Mouse (Mus musculus): ENCODE measurements around the gene Nfs1. TPM values are rescaled to one million over a fixed set of nuclear protein-coding genes. Genes with fewer than 3 reads are reported as not detected.
"Not testable (repeated sequence)": the region's sequence is repeated elsewhere in the genome, so short reads cannot be mapped to it uniquely, and the experiment has no call there.

The Nfs1 gene
- polyA plus RNA-seq, 1 experiment from 2014 or later: 29.7 TPM

DNA sequence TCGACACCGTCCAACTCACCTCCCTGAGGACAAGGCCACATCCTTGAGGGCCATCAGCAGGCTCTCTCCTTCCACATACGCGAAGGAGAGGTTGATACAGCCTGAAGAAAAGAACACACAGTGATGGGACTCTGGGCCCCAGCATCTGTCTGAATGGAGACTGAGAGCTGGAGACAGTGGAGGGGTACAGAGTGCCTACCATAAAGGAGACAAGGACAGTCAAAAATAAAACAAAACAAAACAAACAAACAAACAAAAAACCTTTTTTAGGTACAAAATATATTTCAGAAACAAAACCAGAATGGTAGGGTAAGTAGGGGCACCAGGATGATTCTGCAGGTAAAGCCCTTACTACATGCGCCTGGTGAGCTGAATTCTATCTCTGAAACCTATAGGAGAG is 17.0 kb downstream of the Nfs1 start, which contains the start of gene Gm28036:
Gene Gm28036 (minus strand): TSS at position 101 of the 400 bp plus-strand sequence.
- no peaks in the 10 kb centered on the region for H3K9me3 ChIP-seq (ENCODE audit: control insufficient read depth, low read length)
- DNase-seq (no peak), ATAC-seq (ENCODE audit: low FRiP score, low TSS enrichment) (no peak)
- no peak within 1 kb of the TSS for H3K27ac ChIP-seq (replicated peaks; ENCODE audit: low read depth, low read length)
- no peak within 1 kb of the TSS for H3K4me2 ChIP-seq (ENCODE audit: low read length)
- H3K9ac ChIP-seq (replicated peaks; ENCODE audit: low read length): no peak within 1 kb of the TSS
- no peaks in the 10 kb centered on the region for H3K4me1 ChIP-seq (ENCODE audit: control insufficient read depth, insufficient read depth, low read length)
- WGBS: 97% methylated on average over 5 of the region's 5 CpGs
- H3K27me3 ChIP-seq (ENCODE audit: control insufficient read depth, insufficient read depth, low read length): no peaks in the 10 kb centered on the region
- no peak within 1 kb of the TSS for H3K4me3 ChIP-seq (replicated peaks; ENCODE audit: low read depth, low read length)
- H3K36me3 ChIP-seq (ENCODE audit: control insufficient read depth, insufficient read depth, low read length): peaks cover 26% of the 10 kb centered on the region

DNA sequence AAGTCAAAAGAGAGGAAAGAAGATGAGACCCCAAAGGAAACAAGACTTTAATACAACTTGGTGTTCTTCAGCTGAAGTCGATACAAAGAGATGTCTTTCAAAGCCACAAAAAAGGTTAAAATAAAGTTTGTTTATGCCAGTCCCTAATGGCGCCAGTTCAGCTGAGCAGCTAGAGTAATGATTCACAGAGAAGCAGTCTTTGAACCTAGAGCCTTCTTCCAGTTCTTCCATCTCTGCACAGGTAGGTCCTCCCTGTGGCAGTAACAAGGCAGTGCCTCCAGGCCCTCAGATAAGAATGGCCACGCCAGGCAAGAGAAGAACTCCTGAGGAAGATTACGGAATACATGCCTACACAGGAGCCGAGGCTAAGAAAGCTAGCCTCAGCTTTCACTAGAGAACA is 20.3 kb downstream of the Nfs1 start:
- Histone ChIP-seq H3K4me2 (ENCODE audit: low read length) (no peak overlapping the region), H3K27ac (replicated peaks; ENCODE audit: low read depth, low read length) (no peak overlapping the region), H3K9ac (replicated peaks; ENCODE audit: low read length) (no peak overlapping the region), H3K4me1 (ENCODE audit: control insufficient read depth, insufficient read depth, low read length) (no peaks in the 10 kb centered on the region), H3K4me3 (replicated peaks; ENCODE audit: low read depth, low read length) (no peak overlapping the region), H3K9me3 (ENCODE audit: control insufficient read depth, low read length) (no peaks in the 10 kb centered on the region), H3K36me3 (ENCODE audit: control insufficient read depth, insufficient read depth, low read length) (peaks cover 23% of the 10 kb centered on the region), H3K27me3 (ENCODE audit: control insufficient read depth, insufficient read depth, low read length) (no peaks in the 10 kb centered on the region)
- WGBS: 96% methylated on average over 5 of the region's 5 CpGs
- ATAC-seq (ENCODE audit: low FRiP score, low TSS enrichment) (no peak), DNase-seq (no peak)

DNA sequence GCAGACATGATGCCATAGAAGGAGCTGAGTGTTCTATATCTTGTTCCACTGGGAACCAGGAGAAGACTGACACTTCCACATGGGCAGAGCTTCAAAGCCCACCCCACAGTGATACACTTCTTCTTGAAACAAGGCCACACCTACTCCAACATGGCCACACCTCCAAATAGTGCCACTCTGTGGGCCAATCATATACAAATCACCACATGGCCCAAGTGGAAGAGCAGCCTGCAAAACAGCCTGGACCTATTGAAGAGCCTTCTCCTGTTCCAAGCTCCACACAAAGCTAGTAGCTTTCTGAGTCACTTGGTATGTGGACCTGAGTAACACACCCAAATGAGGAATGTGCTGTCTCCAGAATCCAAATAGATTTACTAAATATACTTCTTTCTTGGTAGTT is 24.4 kb downstream of the Nfs1 start:
- Histone ChIP-seq H3K27ac (replicated peaks; ENCODE audit: low read depth, low read length) (no peak overlapping the region), H3K4me1 (ENCODE audit: control insufficient read depth, insufficient read depth, low read length) (no peaks in the 10 kb centered on the region), H3K9me3 (ENCODE audit: control insufficient read depth, low read length) (no peaks in the 10 kb centered on the region), H3K27me3 (ENCODE audit: control insufficient read depth, insufficient read depth, low read length) (no peaks in the 10 kb centered on the region), H3K36me3 (ENCODE audit: control insufficient read depth, insufficient read depth, low read length) (peaks cover 12% of the 10 kb centered on the region; the same call in 1 of the 2 replicates), H3K4me3 (replicated peaks; ENCODE audit: low read depth, low read length) (no peak overlapping the region), H3K4me2 (ENCODE audit: low read length) (no peak overlapping the region), H3K9ac (replicated peaks; ENCODE audit: low read length) (no peak overlapping the region)
- no peak for DNase-seq
- no peak for ATAC-seq (ENCODE audit: low FRiP score, low TSS enrichment)

DNA sequence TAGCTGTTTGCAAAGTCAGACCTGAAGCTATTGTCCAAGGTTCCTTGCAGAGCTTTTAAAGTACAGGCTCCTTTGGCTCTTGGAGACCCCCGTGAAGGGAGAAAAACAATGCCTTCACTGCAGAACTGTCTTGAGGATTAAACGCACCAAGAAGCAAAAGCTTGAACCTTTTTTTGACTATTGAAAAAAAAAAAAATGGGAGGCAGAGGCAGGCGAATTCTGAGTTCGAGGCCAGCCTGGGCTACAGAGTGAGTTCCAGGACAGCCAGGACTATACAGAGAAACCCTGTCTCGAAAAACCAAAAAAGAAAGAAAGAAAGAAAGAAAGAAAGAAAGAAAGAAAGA is 31.9 kb downstream of the Nfs1 start:
- not testable (repeated sequence) for H3K9me3 ChIP-seq (ENCODE audit: control insufficient read depth, low read length); H3K36me3 ChIP-seq (ENCODE audit: control insufficient read depth, insufficient read depth, low read length); DNase-seq; ATAC-seq (ENCODE audit: low FRiP score, low TSS enrichment); H3K27me3 ChIP-seq (ENCODE audit: control insufficient read depth, insufficient read depth, low read length)
- WGBS: 19% methylated on average over 5 of the region's 5 CpGs
- H3K4me2 ChIP-seq (ENCODE audit: low read length): peak overlapping the region; percentile 74
- H3K9ac ChIP-seq (replicated peaks; ENCODE audit: low read length): peak overlapping the region; percentile 96; the same call in 1 of the 2 replicates
- peak overlapping the region; percentile 92 for H3K27ac ChIP-seq (replicated peaks; ENCODE audit: low read depth, low read length)
- peak overlapping the region; percentile 97 for H3K4me3 ChIP-seq (replicated peaks; ENCODE audit: low read depth, low read length)
- H3K4me1 ChIP-seq (ENCODE audit: control insufficient read depth, insufficient read depth, low read length): peaks cover 16% of the 10 kb centered on the region

DNA sequence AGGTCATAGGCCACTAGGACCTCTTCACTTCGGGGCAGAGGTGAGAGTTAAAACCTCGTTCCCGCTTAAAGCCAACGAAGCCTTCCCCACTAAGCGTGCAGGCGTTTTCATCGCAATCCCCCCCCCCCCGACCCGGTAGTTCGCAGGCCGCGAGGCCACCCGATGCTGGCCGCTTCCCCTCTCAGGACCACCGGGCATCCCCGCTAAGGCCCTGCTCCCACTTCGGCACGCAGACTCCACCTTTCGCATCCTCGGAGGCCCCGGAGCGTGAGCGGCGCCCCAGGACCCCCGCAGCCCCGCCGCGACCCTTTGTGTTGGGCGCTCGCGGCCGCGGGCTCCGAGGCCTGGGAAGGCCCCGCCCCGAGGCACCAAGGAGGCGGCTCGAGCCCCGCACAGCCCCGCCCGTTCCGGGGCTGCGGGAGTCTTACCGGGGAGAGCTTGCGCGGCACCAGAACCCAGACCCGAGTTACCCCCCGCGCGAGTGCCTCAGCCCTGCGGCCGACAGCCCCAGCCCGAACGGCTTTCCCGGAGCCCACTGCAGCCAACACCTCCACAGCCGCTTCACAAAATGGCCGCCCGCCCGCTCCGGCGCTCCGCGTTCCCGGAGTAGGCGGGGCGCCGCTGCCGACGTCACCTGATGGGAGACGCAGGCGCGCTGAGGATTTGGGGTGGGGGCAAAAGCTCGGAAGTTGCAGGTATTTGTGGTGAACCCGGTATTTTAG is 32.5 kb downstream of the Nfs1 start, which contains the start of the genes Cpne1 and Rbm12:
Gene Cpne1 (minus strand): TSS at position 608 of the 722 bp plus-strand sequence.
Gene Rbm12 (minus strand): TSS at position 621 of the 722 bp plus-strand sequence.
- H3K27me3 ChIP-seq (ENCODE audit: control insufficient read depth, insufficient read depth, low read length): no peaks in the 10 kb centered on the region
- peak; percentile 92 for ATAC-seq (ENCODE audit: low FRiP score, low TSS enrichment)
- peak within 1 kb of the TSS; percentile 97 for H3K4me3 ChIP-seq (replicated peaks; ENCODE audit: low read depth, low read length)
- peak within 1 kb of the TSS; percentile 96 for H3K9ac ChIP-seq (replicated peaks; ENCODE audit: low read length)
- H3K4me1 ChIP-seq (ENCODE audit: control insufficient read depth, insufficient read depth, low read length): peaks cover 16% of the 10 kb centered on the region
- peak within 1 kb of the TSS; percentile 74 for H3K4me2 ChIP-seq (ENCODE audit: low read length)
- WGBS: under 1% methylated on average over 74 of the region's 74 CpGs
- H3K9me3 ChIP-seq (ENCODE audit: control insufficient read depth, low read length): no peaks in the 10 kb centered on the region
- no peaks in the 10 kb centered on the region for H3K36me3 ChIP-seq (ENCODE audit: control insufficient read depth, insufficient read depth, low read length)
- H3K27ac ChIP-seq (replicated peaks; ENCODE audit: low read depth, low read length): peak within 1 kb of the TSS; percentile 92
- peak; percentile 98 for DNase-seq

DNA sequence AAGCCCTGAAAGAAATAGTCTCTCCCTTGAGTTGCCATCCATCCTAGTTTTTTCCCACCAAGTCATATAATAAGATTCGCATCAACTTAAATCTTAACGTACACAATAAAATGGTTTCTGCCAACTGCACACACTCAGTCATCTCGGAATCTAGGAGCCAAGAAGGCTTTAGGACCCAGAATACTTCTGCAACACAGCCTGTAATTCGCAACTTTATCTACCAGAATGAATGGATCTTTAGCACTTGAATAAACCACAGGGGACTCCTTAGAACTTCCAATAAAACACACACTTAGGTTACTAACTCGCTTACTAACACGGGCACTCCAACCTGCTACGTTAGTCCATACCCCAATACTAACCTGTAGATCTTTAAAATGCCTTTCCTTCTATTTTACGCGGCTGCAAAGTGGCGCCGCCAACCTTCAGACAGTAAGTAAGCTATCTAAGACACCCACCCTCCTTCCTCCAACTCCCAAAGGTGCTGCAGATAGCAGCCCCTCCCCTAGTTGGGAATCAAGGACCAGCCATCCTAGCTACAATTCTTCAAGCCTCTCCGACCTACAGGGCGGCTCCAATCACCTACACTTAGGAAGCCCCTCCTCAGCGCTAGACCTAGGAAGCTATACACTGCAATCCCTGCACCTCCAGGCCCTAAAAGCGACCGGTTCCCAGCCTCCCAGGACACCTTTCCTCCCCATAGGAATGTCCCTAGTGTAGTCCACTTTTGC is 33.2 kb downstream of the Nfs1 start:
- peak; percentile 57 for DNase-seq

DNA sequence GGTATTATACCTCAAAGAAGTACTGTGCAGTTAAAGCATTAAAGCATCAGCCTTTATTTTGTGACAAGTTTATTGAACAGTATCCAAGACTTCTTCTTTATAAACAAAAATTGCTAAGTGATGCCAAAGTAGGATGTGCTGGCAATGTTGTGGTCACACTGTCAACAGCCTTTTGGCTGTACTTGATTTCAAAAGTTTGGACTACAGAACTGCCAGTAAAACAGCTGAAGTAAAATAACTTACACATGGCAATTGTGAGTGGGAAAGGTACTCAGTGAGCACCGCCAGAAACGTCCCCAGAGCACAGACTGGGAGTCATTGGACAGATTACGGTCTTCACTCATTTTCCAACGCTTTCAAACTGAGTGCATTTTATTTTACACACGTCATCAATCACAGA is 52.1 kb downstream of the Nfs1 start:
- Histone ChIP-seq H3K9me3 (ENCODE audit: control insufficient read depth, low read length) (no peaks in the 10 kb centered on the region), H3K27ac (replicated peaks; ENCODE audit: low read depth, low read length) (no peak overlapping the region), H3K9ac (replicated peaks; ENCODE audit: low read length) (no peak overlapping the region), H3K4me3 (replicated peaks; ENCODE audit: low read depth, low read length) (no peak overlapping the region), H3K4me1 (ENCODE audit: control insufficient read depth, insufficient read depth, low read length) (peaks cover 3% of the 10 kb centered on the region; the same call in 1 of the 2 replicates), H3K36me3 (ENCODE audit: control insufficient read depth, insufficient read depth, low read length) (peaks cover 35% of the 10 kb centered on the region), H3K27me3 (ENCODE audit: control insufficient read depth, insufficient read depth, low read length) (no peaks in the 10 kb centered on the region), H3K4me2 (ENCODE audit: low read length) (no peak overlapping the region)
- ATAC-seq (ENCODE audit: low FRiP score, low TSS enrichment) (no peak), DNase-seq (no peak)
- 85% methylated on average over 5 of the region's 5 CpGs for WGBS

More for the DNA sequence above, 33.2 kb downstream of the Nfs1 start:
- WGBS: 1% methylated on average over 16 of the region's 16 CpGs
- Histone ChIP-seq H3K4me1 (ENCODE audit: control insufficient read depth, insufficient read depth, low read length) (peaks cover 16% of the 10 kb centered on the region), H3K9me3 (ENCODE audit: control insufficient read depth, low read length) (no peaks in the 10 kb centered on the region), H3K4me2 (ENCODE audit: low read length) (peak overlapping the region; percentile 74), H3K4me3 (replicated peaks; ENCODE audit: low read depth, low read length) (peak overlapping the region; percentile 97), H3K36me3 (ENCODE audit: control insufficient read depth, insufficient read depth, low read length) (no peaks in the 10 kb centered on the region), H3K27me3 (ENCODE audit: control insufficient read depth, insufficient read depth, low read length) (no peaks in the 10 kb centered on the region), H3K9ac (replicated peaks; ENCODE audit: low read length) (peak overlapping the region; percentile 96), H3K27ac (replicated peaks; ENCODE audit: low read depth, low read length) (peak overlapping the region; percentile 92)
- peak; percentile 34; the same call in 1 of the 2 replicates for ATAC-seq (ENCODE audit: low FRiP score, low TSS enrichment)

DNA sequence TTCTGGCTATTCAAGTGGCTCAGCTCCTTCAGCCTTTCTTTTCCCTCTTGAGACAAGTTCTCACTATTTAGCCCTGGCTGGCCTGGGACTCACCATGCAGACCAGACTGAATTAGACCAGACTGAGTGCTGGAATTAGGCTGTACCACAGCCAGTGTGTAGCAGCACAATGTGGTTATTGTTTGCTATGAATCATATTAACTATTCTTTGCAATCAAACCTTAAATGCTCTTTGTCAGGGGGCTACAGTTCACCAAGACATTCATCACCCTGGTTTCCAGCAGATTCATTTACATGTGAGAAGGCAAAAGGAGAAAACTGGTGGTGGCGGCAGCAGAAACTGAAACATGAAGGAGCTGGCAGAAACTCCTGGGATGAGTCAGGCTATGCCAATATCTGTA is 54.2 kb downstream of the Nfs1 start:
- 19% methylated on average over 1 of the region's 1 CpGs for WGBS
- ATAC-seq (ENCODE audit: low FRiP score, low TSS enrichment) (no peak), DNase-seq (peak; percentile 35)
- Histone ChIP-seq H3K9ac (replicated peaks; ENCODE audit: low read length) (no peak overlapping the region), H3K27ac (replicated peaks; ENCODE audit: low read depth, low read length) (0 out of 2 replicates have a peak overlapping the region, but pooled peaks have one; percentile 13), H3K4me2 (ENCODE audit: low read length) (no peak overlapping the region), H3K27me3 (ENCODE audit: control insufficient read depth, insufficient read depth, low read length) (no peaks in the 10 kb centered on the region), H3K4me3 (replicated peaks; ENCODE audit: low read depth, low read length) (no peak overlapping the region), H3K9me3 (ENCODE audit: control insufficient read depth, low read length) (no peaks in the 10 kb centered on the region), H3K36me3 (ENCODE audit: control insufficient read depth, insufficient read depth, low read length) (peaks cover 14% of the 10 kb centered on the region), H3K4me1 (ENCODE audit: control insufficient read depth, insufficient read depth, low read length) (peaks cover 3% of the 10 kb centered on the region; the same call in 1 of the 2 replicates)
